Mouse (Mus musculus) heart, adult 2 months (tissue): ENCODE results near the gene Aatk.

Source experiments
- CTCF ChIP-seq: fragments of 200-600 bp; IDR thresholded peaks from 2 replicates; pipeline ENCODE4 v1.8.1; 2022; ENCODE audit warnings: antibody characterized with exemption, mild to moderate bottlenecking, moderate library complexity
- EP300 ChIP-seq: fragments of 200-500 bp; IDR thresholded peaks from 2 replicates; pipeline ENCODE4 v1.6.1; 2011; ENCODE audit warnings: low read depth, low read length, control low read depth; ENCODE audit not compliant: insufficient read depth
- POLR2A ChIP-seq: fragments of 200-500 bp; IDR thresholded peaks from 2 replicates; pipeline ENCODE4 v1.6.1; 2011; ENCODE audit warnings: mild to moderate bottlenecking, low read depth, low read length, control low read depth; ENCODE audit not compliant: insufficient read depth

DNA sequence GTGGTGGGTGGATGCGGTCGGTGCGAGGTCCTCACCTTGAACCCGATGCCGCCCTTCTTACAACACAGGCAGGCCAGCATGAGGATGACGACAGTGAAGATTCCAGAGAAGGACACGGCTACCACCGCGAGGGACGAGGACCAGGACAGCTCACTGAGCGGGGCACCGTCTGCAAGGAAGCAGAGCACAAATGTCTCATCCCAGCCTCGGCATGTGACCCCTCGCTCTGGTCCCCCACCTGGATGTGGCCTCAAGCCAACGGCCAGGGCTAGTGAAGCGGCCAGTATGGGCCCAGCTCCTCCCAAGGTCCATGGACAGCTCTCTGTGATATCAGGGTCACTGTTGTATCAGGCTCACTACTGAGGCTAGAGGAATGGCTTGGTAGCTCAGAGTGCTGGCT is 25.6 kb downstream of the Aatk start:
- TF ChIP-seq CTCF (no peak), POLR2A (no peak), EP300 (no peak)
